Comparison of ENCODE assay signal across 8 mouse cellular contexts in genomic region chr3:119784366-119784765, GRCm38 (mm10). TPM values are rescaled to one million over a fixed set of nuclear protein-coding genes. Genes with fewer than 3 reads are reported as not detected.
DNase-seq lines count a peak whose midpoint lies in the region; ATAC-seq and TF ChIP-seq lines count a peak whose summit lies in the region.

Gene Ptbp2 (minus strand): TSS chr3:119784466.

- peak within 1 kb of the TSS; percentile 82 for H3K9ac ChIP-seq in heart, adult 2 months (ENCODE audit: low read depth, low read length)

- no peak for TF ChIP-seq POLR2A in heart, adult 2 months (IDR thresholded peaks at IDR 0.05; ENCODE audit: insufficient read depth, low read depth, low read length)

- no peak for ATAC-seq in inflammation-experienced regulatory T-cells, adult 6 months
- ATAC-seq in megakaryocyte progenitor cell, adult 5-6 weeks (replicated peaks; ENCODE audit: poor library complexity), result no peak

- no peaks in the 10 kb centered on the region for H3K27me3 ChIP-seq in heart, adult 2 months (ENCODE audit: control insufficient read depth, insufficient read depth, low read length)

- no peak for TF ChIP-seq CTCF in heart, adult 2 months (IDR thresholded peaks at IDR 0.05)

- peak within 1 kb of the TSS; percentile 92 for H3K27ac ChIP-seq in heart, adult 2 months

- intact Hi-C loops in heart, adult 2 months (cut with DNase I), result loop anchor here (5.0 kb wide), 1 partner anchor 47 kb away; no protein-coding TSS in a partner anchor

- 0 out of 2 replicates have a peak, but pooled peaks cover 2% of the 10 kb centered on the region for H3K79me2 ChIP-seq in heart, adult 2 months (replicated peaks; ENCODE audit: control insufficient read depth, insufficient read depth, low read length)

- H3K36me3 ChIP-seq in heart, adult 2 months (ENCODE audit: control insufficient read depth, insufficient read depth, low read length), result peaks cover 10% of the 10 kb centered on the region

- 88% methylated on average over 4 of the region's 4 CpGs for WGBS in heart, adult 2 months

- peaks cover 4% of the 10 kb centered on the region for H3K4me1 ChIP-seq in heart, adult 2 months (ENCODE audit: control insufficient read depth, insufficient read depth, low read length)

- peak within 1 kb of the TSS; percentile 80 for H3K4me3 ChIP-seq in heart, adult 2 months

- no peak for TF ChIP-seq EP300 in heart, adult 2 months (IDR thresholded peaks at IDR 0.05; ENCODE audit: insufficient read depth, low read depth, low read length)

- no peak for DNase-seq in heart, adult 2 months
- no peak for DNase-seq in heart, adult 11 months
- DNase-seq in adrenal gland, postnatal 10 days, result no peak
- no peak for DNase-seq in gastrocnemius, adult 8-10 months (ENCODE audit: low spot score in 2 of 2)
- DNase-seq in cerebellum, postnatal 36 days, result no peak
- no peak for DNase-seq in cerebellum, adult 9-11 months

RNA-seq across cellular contexts. Expression of gene Ptbp2, which starts in this region (rescaled TPM):
- total RNA-seq in heart, adult 2 months (2021), result 10 to 100 TPM; 18.4 to 21.5 TPM
- polyA plus RNA-seq in heart, adult 2 months (2012; rRNA removed), result 8.5 and 17.2 TPM in 2 replicates
- 10 to 100 TPM; 35.8 to 60.3 TPM for total RNA-seq in adrenal gland, postnatal 10 days (2021)
- 10 to 100 TPM; 17.0 to 24.6 (median 22.4) TPM for total RNA-seq in gastrocnemius, adult 8-10 months (2022)
- polyA plus RNA-seq in inflammation-experienced regulatory T-cells, adult 6 months (2017; shearing (Covaris generic)), result 10 to 100 TPM; 15.1 to 27.3 (median 26.4) TPM
- total RNA-seq in megakaryocyte progenitor cell, adult 5-6 weeks (2015), result 53.7 and 92.0 TPM in 2 replicates
- total RNA-seq in megakaryocyte progenitor cell, adult 5-6 weeks (2017), result 44.4 and 55.0 TPM in 2 replicates
